Mouse (Mus musculus) liver, postnatal 0 days (tissue): Measurements from ENCODE around the gene Exoc3l.

Source experiments
- CTCF ChIP-seq: sonication (generic); IDR thresholded peaks from 2 replicates; pipeline ENCODE4 v1.5.1; 2016; ENCODE audit warnings: antibody characterized with exemption, low read depth
- EP300 ChIP-seq: IDR thresholded peaks from 2 replicates; pipeline ENCODE4 v1.6.1; 2016; ENCODE audit warnings: antibody characterized with exemption, low read depth, mild to moderate bottlenecking

DNA sequence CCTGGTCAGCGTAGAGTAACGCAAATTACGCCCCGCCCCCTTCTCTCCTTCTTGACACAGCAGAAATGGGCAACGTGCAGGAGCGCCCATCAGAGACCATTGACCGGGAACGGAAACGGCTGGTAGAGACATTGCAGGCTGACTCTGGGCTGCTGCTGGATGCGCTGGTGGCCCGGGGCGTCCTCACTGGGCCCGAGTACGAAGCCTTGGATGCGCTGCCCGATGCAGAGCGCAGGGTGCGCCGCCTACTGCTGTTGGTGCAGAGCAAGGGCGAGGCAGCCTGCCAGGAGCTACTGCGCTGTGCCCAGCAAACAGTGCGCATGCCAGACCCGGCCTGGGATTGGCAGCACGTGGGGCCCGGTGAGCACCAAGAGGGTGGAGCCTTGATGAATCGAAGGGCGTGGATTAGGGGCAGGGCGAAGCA, 17.0 kb downstream of the Exoc3l start:
- TF ChIP-seq CTCF (peak; percentile 36; the same call in 1 of the 2 replicates), EP300 (no peak)
